Mouse (Mus musculus) C2C12 (cell line): ENCODE results near the gene Begain. TPM values are rescaled to one million over a fixed set of nuclear protein-coding genes. Genes with fewer than 3 reads are reported as not detected.

Experiments used
- H3K27me3 ChIP-seq: one replicate; pipeline ENCODE4 v1.6.1; 2011; ENCODE audit not compliant: control insufficient read depth, insufficient read depth, insufficient read length
- H3K36me3 ChIP-seq: one replicate; pipeline ENCODE4 v1.6.1; 2011; ENCODE audit not compliant: control insufficient read depth, insufficient read depth
- H3K4me3 ChIP-seq: one replicate; pipeline ENCODE4 v1.5.1; 2011; ENCODE audit warnings: mild to moderate bottlenecking, control low read depth; ENCODE audit not compliant: poor library complexity, insufficient read depth, severe bottlenecking
- H3K79me2 ChIP-seq: one replicate; pipeline ENCODE4 v1.6.1; 2011; ENCODE audit not compliant: control insufficient read depth, insufficient read depth
- H3K79me3 ChIP-seq: one replicate; pipeline ENCODE4 v1.6.1; 2011; ENCODE audit warnings: low read depth, control low read depth
- H3ac ChIP-seq: one replicate; pipeline ENCODE3; 2011; ENCODE audit warnings: low read depth; ENCODE audit not compliant: control insufficient read depth, insufficient read length
- CEBPB ChIP-seq: IDR thresholded peaks from one replicate; pipeline ENCODE4 v1.6.1; 2011; ENCODE audit warnings: low read depth, mild to moderate bottlenecking, control low read depth, moderate library complexity
- CTCF ChIP-seq: IDR thresholded peaks from one replicate; pipeline ENCODE4 v1.5.1; 2011; ENCODE audit not compliant: control insufficient read depth, insufficient read depth, insufficient read length
- FOSL1 ChIP-seq: IDR thresholded peaks from one replicate; pipeline ENCODE4 v1.8.0; 2011; ENCODE audit warnings: mild to moderate bottlenecking, low read length; ENCODE audit not compliant: poor library complexity, insufficient read depth, severe bottlenecking
- MAX ChIP-seq: IDR thresholded peaks from one replicate; pipeline ENCODE4 v1.6.1; 2011; ENCODE audit warnings: mild to moderate bottlenecking, control low read depth
- MYOD1 ChIP-seq: IDR thresholded peaks from one replicate; pipeline ENCODE4 v1.6.1; 2011; ENCODE audit warnings: low read depth; ENCODE audit not compliant: control insufficient read depth, insufficient read length
- MYOG ChIP-seq: IDR thresholded peaks from one replicate; pipeline ENCODE4 v1.6.1; 2011; ENCODE audit not compliant: control insufficient read depth, insufficient read length; ENCODE audit errors: extremely low read depth
- USF1 ChIP-seq: IDR thresholded peaks from one replicate; pipeline ENCODE4 v1.6.1; 2011; ENCODE audit warnings: low read depth, mild to moderate bottlenecking, control low read depth, moderate library complexity
- polyA plus RNA-seq: library from polyadenylated mRNA; unstranded; fragments of >200 nt; fragmentation: generic; extraction: Trizol; gene quantifications from one replicate; pipeline ENCODE4 v1.2.1, GENCODE M21; 2012; ENCODE audit warnings: missing spikeins

Gene Begain
- polyA plus RNA-seq, 1 experiment, result 0.11 TPM

- Histone ChIP-seq H3K79me2 (no peaks in the 10 kb centered on the region), H3K79me3 (no peaks in the 10 kb centered on the region), H3K27me3 (no peaks in the 10 kb centered on the region), H3K36me3 (no peaks in the 10 kb centered on the region), H3K4me3 (no peak overlapping the region), H3ac (no peak overlapping the region)
- TF ChIP-seq CEBPB (no peak), USF1 (no peak), MYOG (no peak), MYOD1 (no peak), FOSL1 (no peak), CTCF (no peak), MAX (no peak)
Measured at GRCm38 (mm10) chr12:108983496-108983895, 84.5 kb downstream of the Begain start.

- H3K36me3 ChIP-seq, result no peaks in the 10 kb centered on the region
- no peak overlapping the region for H3K4me3 ChIP-seq
- H3K79me2 ChIP-seq, result no peaks in the 10 kb centered on the region
- H3K27me3 ChIP-seq, result no peaks in the 10 kb centered on the region
- H3ac ChIP-seq, result no peak overlapping the region
- TF ChIP-seq USF1 (no peak), CEBPB (no peak), MYOG (no peak), CTCF (no peak), MYOD1 (no peak), FOSL1 (no peak), MAX (no peak)
- no peaks in the 10 kb centered on the region for H3K79me3 ChIP-seq
Measured at GRCm38 (mm10) chr12:108982684-108982960, 85.4 kb downstream of the Begain start.

Other genes starting within 250 kb of the Begain start
- gene Slc25a29, start 232.3 kb downstream of the Begain start, polyA plus RNA-seq, result 5.5 TPM
- 2.4 TPM for gene Slc25a47, start 232.2 kb downstream of the Begain start, polyA plus RNA-seq
- gene Wdr25, start 174.6 kb downstream of the Begain start, polyA plus RNA-seq, result 9.4 TPM
- 65.8 TPM for gene Wars, start 174.0 kb downstream of the Begain start, polyA plus RNA-seq